Mouse (Mus musculus) liver, embryonic 14.5 days (tissue): ENCODE measurements around the gene Crim1.

Experiments
- CTCF ChIP-seq: IDR thresholded peaks from 2 replicates; pipeline ENCODE4 v1.5.1; 2016; ENCODE audit warnings: antibody characterized with exemption, low read depth, control low read depth
- EP300 ChIP-seq: IDR thresholded peaks from 2 replicates; pipeline ENCODE4 v1.6.1; 2016; ENCODE audit warnings: antibody characterized with exemption, low read depth

DNA sequence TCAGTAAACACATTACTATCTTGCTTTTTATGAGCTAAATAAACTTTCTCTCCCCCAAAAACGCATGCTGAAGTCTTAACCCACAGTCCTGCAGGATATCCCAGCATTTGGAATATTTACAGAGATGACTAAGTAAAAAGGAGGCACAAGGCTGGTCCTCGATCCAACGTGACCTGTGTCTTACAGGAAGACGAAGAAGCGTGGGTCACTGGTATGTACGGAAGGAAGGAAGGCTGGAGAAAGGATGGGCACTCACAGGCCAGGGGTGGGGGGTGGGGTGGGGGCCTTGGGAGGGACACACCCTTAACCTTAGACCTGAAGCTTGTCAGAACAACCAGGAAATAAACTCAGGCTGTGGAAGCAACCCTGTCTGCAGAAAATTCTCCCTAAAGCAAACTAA lies 202.1 kb downstream of the Crim1 start:
- no peak for TF ChIP-seq EP300
- TF ChIP-seq CTCF = no peak
